Mouse (Mus musculus): ENCODE data around the gene Clpx. TPM values are rescaled to one million over a fixed set of nuclear protein-coding genes. Genes with fewer than 3 reads are reported as not detected.

Gene Clpx
- total and polyA plus RNA-seq, 3 experiments = 31.1 to 45.6 (median 34.5) TPM

DNA sequence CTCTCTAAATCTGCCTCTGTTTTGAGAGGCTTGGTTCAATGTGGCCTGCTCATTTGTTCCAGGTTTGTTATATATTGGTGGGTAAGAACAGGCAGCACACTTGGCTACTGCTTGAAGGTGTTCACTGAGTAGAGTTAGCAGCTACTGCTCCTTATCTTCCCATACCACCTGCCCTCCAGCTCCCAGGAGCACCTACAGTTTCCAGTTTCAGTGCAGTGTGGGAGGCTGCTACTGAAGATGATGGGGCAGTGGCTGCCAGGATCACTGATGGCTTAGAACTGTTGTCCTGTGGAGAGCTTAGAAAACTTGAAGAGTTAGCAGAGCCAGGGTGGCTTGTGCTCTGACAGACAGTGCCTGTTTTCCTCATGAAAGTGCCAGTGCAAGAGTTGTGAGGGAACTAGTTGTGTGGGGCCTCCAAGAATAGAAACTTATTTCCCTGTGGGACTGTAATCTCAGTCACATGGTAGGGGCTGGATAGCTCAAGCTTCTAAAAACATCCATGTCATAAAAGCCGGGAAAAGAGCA is 65.0 kb downstream of the Clpx start:
- no peak for TF ChIP-seq JUND (conservative IDR thresholded peaks at IDR 0.05; ENCODE audit: low read depth, low read length)
- Histone ChIP-seq H3K9me3 (replicated peaks; ENCODE audit: low read length) (no peaks in the 10 kb centered on the region), H3K4me1 (ENCODE audit: control insufficient read depth in 1 of 2, insufficient read depth in 2 of 2) (peaks cover 0 to 7% of the 10 kb centered on the region in 2 experiments; a peak in 1 of 4 replicates), H3K4me3 (replicated peaks in 1 of 3; ENCODE audit: low read depth in 2 of 3, low read length in 2 of 3, poor library complexity in 1 of 3) (no peak overlapping the region), H3K9ac (ENCODE audit: insufficient read depth, low read depth) (no peak overlapping the region), H3K4me2 (ENCODE audit: insufficient read depth, low read depth, poor library complexity, severe bottlenecking) (no peak overlapping the region), H3K27me3 (replicated peaks) (no peaks in the 10 kb centered on the region), H3K36me3 (replicated peaks in 1 of 2; ENCODE audit: control insufficient read depth in 1 of 2, insufficient read depth in 1 of 2, low read length in 1 of 2) (peaks cover 45 to 88% of the 10 kb centered on the region in 2 experiments), H3K79me2 (replicated peaks; ENCODE audit: control insufficient read depth, extremely low read depth, insufficient read depth, poor library complexity, severe bottlenecking) (peaks cover 7% of the 10 kb centered on the region), H3K27ac (ENCODE audit: insufficient read depth, low read depth) (no peak overlapping the region)
- no peak for DNase-seq (ENCODE audit: extremely low read depth)
- dilution Hi-C loops (cut with MboI; ENCODE audit: extremely low pct_ligation_motif_present, extremely low pct_unique_long_range_greater_than_20kb, low sequenced_read_pairs) = no loop called here
- in situ Hi-C loops (cut with MboI; ENCODE audit: low pct_ligation_motif_present, low pct_unique_long_range_greater_than_20kb, low sequenced_read_pairs) = no loop called here

- dilution Hi-C loops (cut with MboI; ENCODE audit: extremely low pct_ligation_motif_present, extremely low pct_unique_long_range_greater_than_20kb, low sequenced_read_pairs) (no loop called here), in situ Hi-C loops (cut with MboI; ENCODE audit: low pct_ligation_motif_present, low pct_unique_long_range_greater_than_20kb, low sequenced_read_pairs) (no loop called here)
These were observed 66.8 kb downstream of the Clpx start, which contains the start of gene Ubap1l for GRCm38 (mm10) chr9:65360641-65361448. Gene Ubap1l (plus strand): TSS chr9:65361041.

GRCm38 (mm10) chr9:65363684-65364083 is 69.6 kb downstream of the Clpx start:
- no peaks in the 10 kb centered on the region for H3K4me1 ChIP-seq (ENCODE audit: control insufficient read depth in 1 of 2, insufficient read depth in 2 of 2)
- no peaks in the 10 kb centered on the region for H3K27me3 ChIP-seq (replicated peaks)
- no peak overlapping the region for H3K27ac ChIP-seq (ENCODE audit: insufficient read depth, low read depth)
- DNase-seq (ENCODE audit: extremely low read depth) = no peak
- no peak overlapping the region for H3K4me3 ChIP-seq (replicated peaks in 1 of 3; ENCODE audit: low read depth in 2 of 3, low read length in 2 of 3, poor library complexity in 1 of 3)
- H3K4me2 ChIP-seq (ENCODE audit: insufficient read depth, low read depth, poor library complexity, severe bottlenecking) = no peak overlapping the region
- no peak overlapping the region for H3K9ac ChIP-seq (ENCODE audit: insufficient read depth, low read depth)
- no peaks in the 10 kb centered on the region for H3K79me2 ChIP-seq (replicated peaks; ENCODE audit: control insufficient read depth, extremely low read depth, insufficient read depth, poor library complexity, severe bottlenecking)
- in situ Hi-C loops (cut with MboI; ENCODE audit: low pct_ligation_motif_present, low pct_unique_long_range_greater_than_20kb, low sequenced_read_pairs) (no loop called here), dilution Hi-C loops (cut with MboI; ENCODE audit: extremely low pct_ligation_motif_present, extremely low pct_unique_long_range_greater_than_20kb, low sequenced_read_pairs) (no loop called here)
- no peaks in the 10 kb centered on the region for H3K9me3 ChIP-seq (replicated peaks; ENCODE audit: low read length)
- no peak for TF ChIP-seq ZNF384 (IDR thresholded peaks at IDR 0.05; ENCODE audit: low read depth, low read length)
- TF ChIP-seq NRF1 (IDR thresholded peaks at IDR 0.05; ENCODE audit: low read depth, low read length) = no peak
- TF ChIP-seq HCFC1 (IDR thresholded peaks at IDR 0.05; ENCODE audit: low read depth, low read length) = no peak
- no peak for TF ChIP-seq CHD2 (IDR thresholded peaks at IDR 0.05; ENCODE audit: low read length)
- TF ChIP-seq NELFE (IDR thresholded peaks at IDR 0.05; ENCODE audit: low read depth, low read length) = no peak
- TF ChIP-seq SIN3A (IDR thresholded peaks at IDR 0.05; ENCODE audit: low read length) = no peak
- no peak for TF ChIP-seq KAT2A (IDR thresholded peaks at IDR 0.05; ENCODE audit: insufficient replicate concordance, low read length)
- no peak for TF ChIP-seq POLR2A (IDR thresholded peaks at IDR 0.05; ENCODE audit: low read depth, low read length)
- no peak for TF ChIP-seq EP300 (IDR thresholded peaks at IDR 0.05; ENCODE audit: low read length)
- TF ChIP-seq ELF1 (IDR thresholded peaks at IDR 0.05; ENCODE audit: low read depth, low read length) = no peak
- no peak for TF ChIP-seq SMC3 (IDR thresholded peaks at IDR 0.05; ENCODE audit: low read depth, low read length)
- TF ChIP-seq CTCF (conservative IDR thresholded peaks at IDR 0.05 in 1 of 2, IDR thresholded peaks at IDR 0.05 in 1 of 2; ENCODE audit: low read depth in 2 of 2, low read length in 2 of 2) = no peak
- TF ChIP-seq ZKSCAN1 (IDR thresholded peaks at IDR 0.05; ENCODE audit: borderline replicate concordance, low read depth, low read length) = no peak
- no peak for TF ChIP-seq MAFK (IDR thresholded peaks at IDR 0.05; ENCODE audit: insufficient replicate concordance, low read length)
- TF ChIP-seq TBP (conservative IDR thresholded peaks at IDR 0.05; ENCODE audit: low read depth, low read length) = no peak
- TF ChIP-seq JUN (IDR thresholded peaks at IDR 0.05; ENCODE audit: insufficient read depth, low read depth, low read length) = no peak
- TF ChIP-seq BHLHE40 (IDR thresholded peaks at IDR 0.05; ENCODE audit: low read depth, low read length) = no peak
- TF ChIP-seq USF2 (conservative IDR thresholded peaks at IDR 0.05; ENCODE audit: low read depth, low read length) = no peak
- no peak for TF ChIP-seq MXI1 (IDR thresholded peaks at IDR 0.05; ENCODE audit: low read depth, low read length)
- no peak for TF ChIP-seq ZC3H11A (IDR thresholded peaks at IDR 0.05; ENCODE audit: low read depth, low read length)
- peaks cover 23 to 61% of the 10 kb centered on the region in 2 experiments for H3K36me3 ChIP-seq (replicated peaks in 1 of 2; ENCODE audit: control insufficient read depth in 1 of 2, insufficient read depth in 1 of 2, low read length in 1 of 2)

More at GRCm38 (mm10) chr9:65360641-65361448, 66.8 kb downstream of the Clpx start, which contains the start of gene Ubap1l:
- Histone ChIP-seq H3K27me3 (replicated peaks) (no peaks in the 10 kb centered on the region), H3K36me3 (replicated peaks in 1 of 2; ENCODE audit: control insufficient read depth in 1 of 2, insufficient read depth in 1 of 2, low read length in 1 of 2) (peaks cover 41 to 85% of the 10 kb centered on the region in 2 experiments), H3K27ac (ENCODE audit: insufficient read depth, low read depth) (no peak within 1 kb of the TSS), H3K79me2 (replicated peaks; ENCODE audit: control insufficient read depth, extremely low read depth, insufficient read depth, poor library complexity, severe bottlenecking) (0 out of 2 replicates have a peak, but pooled peaks cover under 1% of the 10 kb centered on the region), H3K4me1 (ENCODE audit: control insufficient read depth in 1 of 2, insufficient read depth in 2 of 2) (0 out of 4 replicates have a peak, but pooled peaks cover 0 to 3% of the 10 kb centered on the region in 2 experiments), H3K9ac (ENCODE audit: insufficient read depth, low read depth) (no peak within 1 kb of the TSS), H3K4me3 (replicated peaks in 1 of 3; ENCODE audit: low read depth in 2 of 3, low read length in 2 of 3, poor library complexity in 1 of 3) (no peak within 1 kb of the TSS), H3K9me3 (replicated peaks; ENCODE audit: low read length) (no peaks in the 10 kb centered on the region), H3K4me2 (ENCODE audit: insufficient read depth, low read depth, poor library complexity, severe bottlenecking) (no peak within 1 kb of the TSS)
- no peak for DNase-seq (ENCODE audit: extremely low read depth)
- TF ChIP-seq TCF12 (IDR thresholded peaks at IDR 0.05; ENCODE audit: low read depth, low read length) (no peak), NELFE (IDR thresholded peaks at IDR 0.05; ENCODE audit: low read depth, low read length) (no peak)

All from CH12.LX (cell line).